Mouse (Mus musculus) megakaryocyte, embryonic 14.5 days (primary cell): ENCODE results near the gene Psmb8.

Source experiments
- FLI1 ChIP-seq: IDR thresholded peaks from 2 replicates; pipeline ENCODE4 v1.6.1; 2012; ENCODE audit warnings: low read length, inconsistent platforms, mixed read lengths
- GATA1 ChIP-seq: IDR thresholded peaks from 3 replicates; pipeline ENCODE4 v1.6.1; 2012; ENCODE audit warnings: mixed read lengths, low read length, inconsistent platforms, borderline replicate concordance

DNA sequence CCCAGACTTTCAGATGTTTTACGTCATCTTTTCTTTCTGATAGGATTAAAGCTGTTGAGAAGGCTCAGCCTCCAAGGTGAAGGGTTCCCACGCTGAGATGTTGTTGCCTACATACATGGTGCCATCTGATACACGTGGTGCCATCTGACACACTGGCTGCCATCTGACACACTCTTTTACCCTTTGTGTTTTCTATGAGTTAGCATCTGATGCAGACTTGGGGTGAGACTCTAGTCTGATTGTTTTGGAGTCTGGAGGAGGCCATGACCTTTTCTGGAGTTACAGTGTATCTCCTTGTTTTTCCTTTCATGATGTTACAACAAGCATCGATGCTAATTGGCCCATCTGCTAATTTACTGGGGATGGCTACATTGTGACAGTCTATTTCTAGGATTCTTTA is 47.1 kb downstream of the Psmb8 start:
- TF ChIP-seq GATA1 (no peak), FLI1 (no peak)
